Mouse (Mus musculus) frontal cortex, adult 2 months (tissue): ENCODE results near the gene Fbxo28. TPM values are rescaled to one million over a fixed set of nuclear protein-coding genes. Genes with fewer than 3 reads are reported as not detected.
A peak's percentile ranks its signal among the peaks of the same experiment; 100 is the strongest.

Experiments used
- DNase-seq, 2 experiments: peaks; one replicate each; pipeline ENCODE4 v3.0.0; 2022; ENCODE audit warnings: low spot score in 1 of 2; ENCODE audit errors: extremely low spot score in 1 of 2
- polyA plus RNA-seq: library from polyadenylated mRNA; depleted of rRNA; stranded (reverse); fragments of >200 nt; gene quantifications from 2 replicates; pipeline ENCODE4 v1.2.3, GENCODE M21; 2012

Gene Fbxo28
- polyA plus RNA-seq, 1 experiment = 26.0 TPM

DNA sequence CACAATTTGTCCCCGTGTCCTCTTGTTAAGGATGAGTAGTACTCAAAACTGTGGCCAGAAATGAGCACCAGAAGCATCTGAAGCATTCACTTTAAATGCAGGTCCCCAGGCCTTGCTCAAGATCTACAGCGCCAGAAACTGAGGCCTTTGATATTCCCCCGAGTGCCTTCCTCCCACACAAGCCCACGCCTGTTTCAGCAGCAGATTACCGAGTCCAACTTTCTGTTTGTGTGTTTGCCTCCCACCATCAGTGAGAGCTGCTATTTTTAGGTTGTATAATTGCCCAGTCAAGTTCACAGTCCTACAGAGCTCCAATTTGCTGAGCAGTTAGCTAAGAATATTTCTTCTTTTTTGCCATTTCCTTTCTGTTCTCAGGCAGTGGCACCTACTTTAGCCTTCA lies 5.1 kb upstream of the Fbxo28 start:
- peak; percentile 38 to 70 for DNase-seq

DNA sequence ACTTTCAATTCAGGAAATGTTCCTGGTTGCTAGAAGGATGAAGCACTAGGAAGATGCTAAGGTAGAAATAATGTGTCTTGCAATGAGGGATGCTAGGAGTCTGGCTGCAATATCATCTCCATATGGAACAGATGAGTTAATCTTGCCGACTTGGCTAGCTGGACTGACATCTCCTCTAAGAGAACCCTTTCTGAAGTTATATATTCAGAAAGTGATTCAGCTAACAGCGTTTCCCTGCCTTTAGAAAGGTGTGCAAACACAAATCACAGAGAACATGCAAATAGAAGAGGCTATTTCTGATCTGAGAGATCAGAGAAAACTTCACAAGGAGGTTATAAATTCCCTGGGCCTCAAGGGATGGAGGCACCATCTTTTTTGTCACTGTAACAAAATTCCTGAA lies 4.4 kb upstream of the Fbxo28 start:
- no peak for DNase-seq

DNA sequence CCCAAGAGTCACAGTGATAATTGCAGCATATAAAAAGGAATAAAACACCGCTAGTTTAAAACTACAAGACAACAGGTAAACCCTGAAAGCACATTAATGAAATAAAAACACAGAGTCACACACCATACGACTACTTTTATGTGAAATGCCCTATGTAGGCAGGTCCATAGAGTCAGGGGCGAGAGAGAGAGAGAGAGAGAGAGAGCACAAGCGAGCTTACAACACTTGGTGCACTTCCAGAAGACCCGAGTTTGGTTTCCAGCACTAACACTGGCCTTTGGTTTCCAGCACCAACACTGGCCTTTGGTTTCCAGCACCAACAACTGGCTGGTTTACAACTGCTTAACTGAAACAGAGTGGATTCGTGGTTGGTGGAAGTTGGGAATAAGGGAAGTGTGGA lies 564 bp upstream of the Fbxo28 start:
- no peak for DNase-seq

DNA sequence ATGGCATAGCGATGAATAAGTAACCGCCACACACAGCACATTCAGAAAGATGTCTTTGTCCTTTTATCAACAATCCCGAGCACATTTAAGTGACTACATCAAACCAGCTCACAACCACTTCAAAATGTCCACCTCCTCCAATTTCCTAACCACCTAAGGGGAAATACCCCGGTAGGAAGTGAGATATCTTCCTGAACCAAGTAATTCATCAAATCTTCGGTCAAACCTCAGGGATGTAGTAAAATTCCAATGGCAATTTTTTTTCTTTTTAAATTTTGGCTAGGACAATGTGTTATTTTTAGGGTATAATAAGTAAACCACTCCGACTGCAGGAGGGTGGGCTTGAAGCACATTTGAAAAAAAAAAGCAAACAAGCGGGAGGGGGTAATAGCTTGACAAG lies 1.1 kb downstream of the Fbxo28 start:
- no peak for DNase-seq

DNA sequence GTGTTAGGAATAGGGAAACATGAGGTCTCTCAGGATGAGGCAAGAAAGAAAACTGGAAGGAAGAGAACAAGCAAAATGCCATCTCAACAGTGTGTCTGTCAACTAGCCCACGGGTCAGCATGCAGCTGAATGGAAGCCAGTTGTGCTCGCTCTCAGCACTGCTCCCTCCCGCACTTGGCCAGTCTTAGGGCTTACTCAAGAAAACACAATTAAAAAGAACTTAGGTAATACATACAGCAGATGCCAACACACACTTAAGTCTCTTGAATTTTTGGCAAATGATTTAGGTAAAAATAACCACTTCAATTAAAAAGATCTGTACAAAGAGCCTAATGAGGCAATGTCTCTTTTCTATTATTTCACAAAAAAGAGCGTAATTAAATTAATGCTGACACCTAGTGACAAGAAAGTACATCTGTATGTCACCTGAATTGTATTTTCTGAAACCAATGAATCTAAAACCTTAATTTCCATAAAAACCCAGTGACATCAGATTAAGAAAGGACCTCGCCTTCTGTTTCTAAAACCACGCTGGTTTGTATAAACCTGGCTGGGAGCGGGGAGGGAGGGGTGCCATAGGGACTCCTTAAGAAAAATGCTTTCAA lies 2.4 kb downstream of the Fbxo28 start:
- no peak for DNase-seq

DNA sequence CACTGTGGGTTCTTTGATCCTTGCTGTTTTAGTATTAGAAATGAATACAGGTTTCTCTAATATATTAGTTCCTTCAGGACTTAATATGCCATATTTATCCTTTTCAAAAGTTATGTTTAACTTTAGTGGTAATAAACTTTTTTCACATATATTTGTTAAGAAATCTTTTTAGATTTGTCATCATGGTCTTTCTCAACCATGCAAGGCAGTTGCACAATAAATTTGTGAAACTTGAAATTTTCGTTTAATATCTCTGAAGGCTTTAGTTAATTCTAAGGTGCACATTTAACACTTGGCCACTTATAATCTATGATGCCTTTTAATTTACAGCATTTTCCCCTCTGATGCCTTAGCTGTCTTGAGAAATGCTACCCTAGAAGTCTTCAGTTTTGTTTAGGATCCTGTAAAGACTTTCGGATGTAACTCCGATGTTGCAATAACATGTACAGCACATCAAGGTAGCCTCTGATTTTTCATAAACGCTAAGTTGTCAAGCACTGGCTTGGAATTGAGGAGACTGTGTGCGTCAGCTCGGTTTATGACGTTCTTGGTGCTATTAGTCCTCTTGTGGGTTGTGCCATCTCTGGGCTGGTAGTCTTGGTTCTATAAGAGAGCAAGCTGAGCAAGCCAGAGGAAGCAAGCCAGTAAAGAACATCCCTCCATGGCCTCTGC lies 7.5 kb downstream of the Fbxo28 start:
- DNase-seq = no peak

DNA sequence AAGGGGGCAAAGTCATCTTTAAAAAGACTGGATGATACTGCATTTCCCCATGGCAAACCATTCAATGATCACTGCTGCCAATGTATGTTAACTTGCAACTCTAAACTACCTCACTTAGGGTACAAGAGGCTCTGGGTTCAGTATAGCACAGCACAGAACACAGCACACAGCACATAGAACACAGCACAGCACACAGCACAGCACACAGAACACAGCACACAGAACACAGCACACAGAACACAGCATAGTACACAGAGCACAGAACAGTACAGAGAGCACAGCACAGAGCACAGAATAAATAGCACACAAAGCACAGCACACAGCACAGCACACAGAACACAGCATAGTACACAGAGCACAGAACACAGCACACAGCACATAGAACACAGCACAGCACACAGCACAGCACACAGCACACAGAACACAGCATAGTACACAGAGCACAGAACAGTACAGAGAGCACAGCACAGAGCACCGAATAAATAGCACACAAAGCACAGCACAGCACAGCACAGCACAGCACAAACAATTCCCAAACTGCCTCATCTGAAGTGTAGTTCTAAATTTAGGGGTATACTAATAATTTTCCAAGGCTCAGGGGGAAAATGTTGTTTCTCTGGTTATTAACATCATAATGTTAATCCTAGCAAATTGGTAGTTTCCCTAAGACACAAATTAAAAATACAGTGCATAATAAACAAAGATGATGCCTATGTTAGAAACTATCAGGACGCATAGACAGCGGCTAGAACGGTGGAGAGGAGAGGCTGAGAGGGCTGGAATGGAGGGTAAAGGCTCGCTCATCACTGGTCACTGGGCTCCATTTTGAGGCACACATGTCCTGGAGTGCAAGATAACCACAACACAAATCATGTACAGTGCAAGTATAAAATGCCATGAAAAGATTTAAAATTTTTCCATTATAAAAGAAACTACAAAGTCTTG lies 9.1 kb downstream of the Fbxo28 start:
- DNase-seq = no peak

DNA sequence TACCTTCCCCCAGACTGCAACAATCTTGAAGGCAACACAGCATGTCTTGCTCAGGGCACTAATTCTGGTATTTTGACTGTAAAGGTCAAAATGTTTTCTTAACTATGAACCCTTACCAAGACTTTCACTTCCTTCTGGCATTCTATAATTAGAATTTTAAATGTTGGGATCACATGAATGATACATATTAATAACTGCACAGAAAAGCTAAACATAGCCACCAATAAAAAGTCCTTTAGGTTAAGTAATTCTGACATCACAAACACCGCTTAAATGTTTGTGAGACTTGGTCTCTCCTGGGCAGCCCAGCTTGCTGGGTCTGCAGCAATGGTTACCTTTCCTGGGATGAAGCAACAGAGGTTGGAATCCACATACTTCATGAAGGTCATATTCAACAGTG lies 15.5 kb downstream of the Fbxo28 start:
- DNase-seq = no peak

DNA sequence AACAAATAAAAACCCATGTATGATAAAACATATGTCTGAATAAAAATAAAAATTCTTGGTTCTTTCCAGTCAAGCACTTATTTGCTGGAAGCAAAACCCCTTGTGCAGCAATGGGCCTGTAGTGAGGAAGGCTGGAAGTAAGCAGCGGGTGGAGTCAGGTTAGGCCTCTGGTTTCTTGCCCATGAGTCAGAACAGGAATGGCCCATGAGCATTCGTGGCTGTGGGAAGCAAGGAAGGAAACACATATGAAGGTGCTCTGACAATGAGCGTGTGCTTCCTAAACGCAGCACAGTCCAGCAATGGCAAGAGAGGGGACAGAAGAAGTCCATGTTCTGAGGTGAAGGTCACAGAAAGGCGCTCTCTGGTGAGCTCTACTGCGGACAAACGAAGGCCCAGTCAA lies 16.9 kb downstream of the Fbxo28 start:
- no peak for DNase-seq

DNA sequence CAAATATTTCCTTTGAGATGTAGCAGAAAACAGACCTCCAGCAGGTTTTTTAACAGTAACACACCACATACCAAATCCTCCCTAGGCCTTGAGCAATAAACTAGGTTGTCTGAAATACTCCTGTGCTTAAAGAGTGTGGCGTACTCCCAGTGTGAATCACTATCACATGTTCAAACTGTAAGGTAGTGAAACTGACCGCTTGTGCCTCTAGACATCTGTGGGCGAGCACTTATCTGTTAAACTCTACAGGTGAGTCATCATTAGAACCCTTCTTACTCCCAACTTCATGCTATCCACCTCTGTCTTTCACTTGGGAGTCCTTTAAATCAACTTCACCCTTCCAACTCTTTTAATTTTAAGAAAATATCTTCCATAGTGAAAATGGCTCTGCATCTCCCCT lies 18.3 kb downstream of the Fbxo28 start:
- DNase-seq = no peak

DNA sequence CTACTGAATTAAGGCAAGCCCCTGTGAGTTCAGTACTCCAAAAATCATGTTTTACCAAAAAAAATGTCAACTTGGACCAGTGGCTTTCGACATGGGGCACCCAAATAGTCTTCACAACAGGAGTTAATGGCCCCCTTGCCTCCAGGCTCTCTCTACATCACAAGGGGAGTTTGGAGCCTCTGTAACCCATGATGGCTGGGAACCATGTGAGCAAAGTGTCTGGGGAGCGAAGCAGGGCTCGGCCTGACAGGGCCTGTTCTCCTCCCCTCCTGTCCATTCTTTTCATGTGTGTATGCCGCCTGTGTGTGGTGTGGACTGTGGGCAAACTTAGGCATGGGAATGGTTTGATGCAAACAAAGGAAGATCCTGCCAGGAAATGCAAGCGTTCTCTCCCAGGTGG lies 27.2 kb downstream of the Fbxo28 start:
- DNase-seq = no peak

DNA sequence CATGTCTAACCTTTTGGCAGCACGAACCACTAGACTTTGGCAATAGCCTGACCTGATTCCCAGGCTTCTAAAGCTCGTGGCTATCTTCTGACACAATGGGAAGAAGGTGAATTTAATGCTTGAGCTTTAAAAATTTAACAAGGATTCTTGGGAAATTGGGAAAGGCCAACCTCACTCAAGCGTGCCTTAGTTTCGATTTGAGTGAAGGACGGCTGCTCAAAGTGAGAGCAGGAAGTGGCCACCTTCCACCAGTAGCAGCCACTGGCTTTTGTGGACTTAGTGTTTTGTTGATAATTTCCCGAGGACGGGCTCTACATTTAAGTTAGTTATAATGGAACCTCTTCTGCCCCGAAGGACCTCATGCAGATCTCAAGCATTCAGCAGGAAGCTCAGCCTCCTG lies 28.2 kb downstream of the Fbxo28 start:
- no peak for DNase-seq

DNA sequence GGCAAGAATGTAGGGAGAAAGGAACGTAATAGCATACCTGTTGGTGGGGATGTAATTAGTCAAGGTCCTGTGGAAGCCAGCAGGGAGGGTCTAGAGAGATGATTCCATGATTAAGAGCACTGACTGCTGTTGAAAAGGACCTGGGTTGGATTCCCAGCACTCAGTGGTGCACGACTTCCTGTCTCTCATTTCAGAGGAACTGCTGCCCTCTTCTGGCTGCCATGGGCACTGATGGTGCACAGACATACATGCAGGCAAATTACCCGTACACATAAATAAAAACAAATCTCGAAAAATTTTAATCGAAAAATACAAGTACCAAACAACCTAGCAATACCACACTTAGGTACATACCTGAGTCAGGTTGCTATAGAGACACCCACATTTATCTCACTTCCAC lies 30.1 kb downstream of the Fbxo28 start:
- no peak for DNase-seq

DNA sequence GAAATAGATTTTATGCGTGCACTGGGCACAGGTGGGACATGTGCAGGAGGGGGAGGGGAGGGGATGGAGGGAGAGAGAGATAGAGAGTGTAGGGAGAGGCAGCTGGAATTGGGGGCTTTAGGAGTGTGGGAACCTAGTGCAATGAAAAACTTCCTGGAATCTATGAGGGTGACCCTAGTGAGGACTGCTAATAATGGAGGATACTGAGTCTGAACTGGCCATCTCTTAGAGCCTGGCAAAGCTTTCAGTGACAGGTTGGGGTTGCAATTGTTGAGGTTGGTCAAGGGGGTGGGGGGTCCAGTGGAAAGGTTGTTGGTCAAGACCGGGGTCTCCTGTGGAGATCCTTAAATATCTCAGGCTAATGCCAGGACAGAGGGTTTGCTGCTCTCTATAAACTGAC lies 31.1 kb downstream of the Fbxo28 start:
- DNase-seq = no peak

DNA sequence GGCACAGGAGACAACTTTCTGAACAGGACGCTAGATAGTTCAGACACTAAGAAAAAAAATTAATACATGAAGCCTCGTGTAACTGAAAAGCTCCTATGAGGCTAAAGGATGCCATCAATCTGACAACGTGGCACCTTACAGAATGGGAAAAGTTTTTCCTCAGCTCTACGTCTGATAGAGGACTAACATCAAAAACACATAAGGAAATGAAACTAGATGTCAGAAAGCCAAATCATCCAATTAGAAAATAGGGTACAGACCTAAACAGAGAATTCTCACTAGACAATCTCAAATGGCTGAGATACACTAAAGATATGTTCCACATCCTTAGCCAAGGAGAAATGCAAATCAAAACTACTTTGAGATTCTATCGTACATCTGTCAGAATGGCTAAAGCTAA lies 32.0 kb downstream of the Fbxo28 start:
- no peak for DNase-seq

DNA sequence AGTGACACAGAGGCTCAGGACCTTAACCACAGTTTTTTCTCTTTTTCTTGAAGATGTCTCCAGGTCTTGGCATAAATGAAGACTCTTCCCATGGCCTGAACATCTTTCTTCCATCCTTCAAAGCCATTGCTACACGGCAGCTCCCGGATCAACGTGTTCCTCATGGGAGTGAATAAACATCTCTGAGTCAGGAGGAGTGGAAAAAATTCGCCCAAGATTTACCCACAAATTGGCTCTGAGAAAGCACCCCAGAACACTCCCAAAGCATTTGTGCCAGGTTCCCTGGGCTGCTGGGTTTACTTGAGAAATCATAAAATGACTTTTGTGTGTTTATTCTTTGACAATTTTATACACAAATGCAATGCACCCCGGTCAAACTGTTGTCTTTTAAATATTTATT lies 38.5 kb downstream of the Fbxo28 start:
- DNase-seq = no peak

DNA sequence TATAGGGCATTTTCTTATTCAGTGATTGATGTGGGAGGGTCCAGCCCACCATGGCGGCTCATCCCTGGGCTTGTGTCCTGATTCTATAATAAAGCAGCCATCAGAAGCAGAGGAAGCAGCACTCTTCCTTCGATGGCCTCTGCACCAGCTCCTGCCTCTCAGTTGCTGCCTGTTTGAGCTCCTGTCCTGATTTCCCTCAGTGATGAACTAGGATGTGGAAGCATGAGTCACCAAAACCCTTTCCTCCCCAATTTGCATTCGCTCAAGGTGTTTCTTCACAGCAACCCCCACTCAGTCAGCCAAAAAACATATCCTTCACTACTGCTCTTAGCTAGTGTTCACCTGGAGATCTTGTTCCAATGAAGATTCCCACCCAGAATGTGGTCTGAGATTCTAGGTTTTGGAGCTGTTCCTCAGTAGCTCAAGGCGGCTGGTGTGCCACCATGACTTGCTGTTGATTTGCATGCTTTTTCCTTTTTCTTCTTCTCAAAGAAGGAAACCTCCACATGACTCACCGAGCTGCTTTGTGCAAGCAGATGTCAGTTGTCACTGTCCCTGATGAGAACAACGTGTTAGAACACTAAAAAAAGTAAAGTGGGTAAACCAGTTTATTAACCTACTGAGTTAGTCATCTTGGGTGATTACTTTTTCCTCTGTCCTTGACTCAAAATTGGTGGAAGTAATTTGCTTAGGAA lies 39.1 kb downstream of the Fbxo28 start:
- DNase-seq = peak in 1 of 2 experiments; percentile 58

DNA sequence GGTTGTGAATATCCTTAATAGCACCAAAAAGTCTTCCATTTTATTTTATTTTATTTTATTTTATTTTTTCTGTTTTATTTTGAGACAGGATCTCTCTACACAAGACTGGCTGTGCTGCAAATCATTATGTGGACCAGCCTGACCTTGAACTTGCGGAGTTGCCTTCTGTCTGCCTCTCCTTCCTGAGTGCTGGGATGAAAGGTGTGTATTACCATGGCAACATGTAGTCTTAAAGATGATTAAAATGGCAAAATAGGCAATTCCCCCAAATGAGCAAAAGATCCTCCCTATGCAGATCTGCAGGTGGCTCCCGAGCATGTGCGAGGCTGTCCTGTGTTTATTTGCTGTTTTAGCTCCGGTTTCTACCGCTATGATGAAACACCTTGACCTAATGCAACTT lies 43.6 kb downstream of the Fbxo28 start:
- DNase-seq = no peak

DNA sequence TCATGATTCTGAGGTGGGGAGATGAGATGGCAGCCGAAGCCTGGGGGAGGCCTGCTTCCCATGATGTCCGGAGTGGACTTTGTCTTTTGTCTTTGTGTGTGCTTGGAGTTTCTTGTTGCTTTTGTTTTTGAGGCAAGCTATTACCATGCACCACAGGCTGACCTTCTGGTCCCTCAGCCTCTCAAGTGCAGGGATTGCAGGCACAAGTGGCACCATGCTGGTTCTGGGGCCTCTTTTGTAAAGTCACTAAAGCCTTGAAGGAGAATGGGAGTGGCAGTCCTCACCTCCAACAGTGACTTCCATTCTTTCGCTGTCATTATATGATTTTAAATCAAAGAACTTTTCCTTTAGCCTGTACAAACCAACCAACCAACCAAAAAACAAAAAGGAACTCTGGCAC lies 44.2 kb downstream of the Fbxo28 start:
- DNase-seq = no peak

DNA sequence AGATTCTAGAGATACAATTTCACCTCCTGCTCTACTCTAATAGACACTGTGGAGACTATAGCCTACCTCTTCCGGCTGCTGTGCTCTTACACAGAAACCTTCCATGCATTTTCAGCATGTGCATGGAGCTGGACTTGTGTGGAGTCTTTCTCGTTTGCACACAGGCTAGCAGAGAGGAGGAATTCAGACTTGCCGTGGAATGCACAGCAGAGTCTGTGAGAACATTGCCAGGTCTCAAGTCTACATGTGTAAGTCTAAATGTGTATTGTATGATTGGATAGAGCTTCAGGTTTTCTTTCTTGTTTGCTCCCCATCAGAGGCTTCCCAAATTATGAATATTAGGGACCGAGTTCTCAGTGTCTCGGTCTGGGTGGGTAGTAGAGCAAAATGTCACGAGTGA lies 44.6 kb downstream of the Fbxo28 start:
- DNase-seq = no peak

DNA sequence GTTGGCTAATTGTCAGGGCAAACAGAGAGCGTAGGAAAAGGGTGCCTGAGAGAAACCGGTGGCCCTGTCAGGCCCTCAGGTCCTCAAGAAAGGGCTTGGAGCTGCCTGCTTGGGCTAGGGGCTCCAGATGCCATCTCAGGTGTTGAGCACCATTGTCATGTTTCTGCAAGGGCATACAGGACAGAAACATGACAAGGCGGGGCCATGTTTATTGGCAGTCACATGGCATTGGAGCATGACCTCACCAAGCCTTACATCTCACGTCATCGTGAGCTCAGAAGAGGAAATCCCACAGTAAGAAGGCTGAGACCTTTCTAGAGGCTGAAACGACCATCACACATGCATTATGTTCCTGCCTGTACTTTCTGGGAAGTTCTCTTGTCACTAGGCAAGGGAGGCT lies 45.3 kb downstream of the Fbxo28 start:
- DNase-seq = no peak
